Mouse (Mus musculus): Measurements from ENCODE around the gene Bag5. TPM values are rescaled to one million over a fixed set of nuclear protein-coding genes. Genes with fewer than 3 reads are reported as not detected.
A peak's percentile ranks its signal among the peaks of the same experiment; 100 is the strongest.

Gene Bag5
- polyA plus RNA-seq, 1 experiment: 35.9 TPM

GRCm38 (mm10) chr12:111693341-111694270, 19.5 kb downstream of the Bag5 start:
- no peak overlapping the region for H3K27ac ChIP-seq (ENCODE audit: insufficient read depth, low read length)
- H3K4me3 ChIP-seq (ENCODE audit: insufficient read depth, low read length): no peak overlapping the region
- no peak for TF ChIP-seq POLR2A (IDR thresholded peaks at IDR 0.05; ENCODE audit: low read depth, low read length)
- TF ChIP-seq CTCF (IDR thresholded peaks at IDR 0.05; ENCODE audit: borderline replicate concordance, insufficient read depth, low read length): no peak

GRCm38 (mm10) chr12:111692899-111693298, 20.2 kb downstream of the Bag5 start:
- TF ChIP-seq CTCF (IDR thresholded peaks at IDR 0.05; ENCODE audit: borderline replicate concordance, insufficient read depth, low read length) (no peak), POLR2A (IDR thresholded peaks at IDR 0.05; ENCODE audit: low read depth, low read length) (no peak)
- H3K27ac ChIP-seq (ENCODE audit: insufficient read depth, low read length): no peak overlapping the region
- no peak overlapping the region for H3K4me3 ChIP-seq (ENCODE audit: insufficient read depth, low read length)
- H3K4me1 ChIP-seq (ENCODE audit: control insufficient read depth, insufficient read depth, low read length): peaks cover 15% of the 10 kb centered on the region

More at GRCm38 (mm10) chr12:111693341-111694270, 19.5 kb downstream of the Bag5 start:
- peaks cover 21% of the 10 kb centered on the region for H3K4me1 ChIP-seq (ENCODE audit: control insufficient read depth, insufficient read depth, low read length)

- H3K4me1 ChIP-seq (ENCODE audit: control insufficient read depth, insufficient read depth, low read length): peaks cover 10% of the 10 kb centered on the region
- TF ChIP-seq POLR2A (IDR thresholded peaks at IDR 0.05; ENCODE audit: low read depth, low read length) (no peak), CTCF (IDR thresholded peaks at IDR 0.05; ENCODE audit: borderline replicate concordance, insufficient read depth, low read length) (no peak)
- no peak overlapping the region for H3K4me3 ChIP-seq (ENCODE audit: insufficient read depth, low read length)
- peak overlapping the region; percentile 5 for H3K27ac ChIP-seq (ENCODE audit: insufficient read depth, low read length)
Measured at GRCm38 (mm10) chr12:111691346-111691872, 21.6 kb downstream of the Bag5 start.

GRCm38 (mm10) chr12:111689426-111689825, 23.6 kb downstream of the Bag5 start:
- Histone ChIP-seq H3K4me1 (ENCODE audit: control insufficient read depth, insufficient read depth, low read length) (peaks cover 10% of the 10 kb centered on the region), H3K27ac (ENCODE audit: insufficient read depth, low read length) (no peak overlapping the region), H3K4me3 (ENCODE audit: insufficient read depth, low read length) (no peak overlapping the region)
- no peak for TF ChIP-seq POLR2A (IDR thresholded peaks at IDR 0.05; ENCODE audit: low read depth, low read length)

- Histone ChIP-seq H3K27ac (ENCODE audit: insufficient read depth, low read length) (no peak overlapping the region), H3K4me1 (ENCODE audit: control insufficient read depth, insufficient read depth, low read length) (peaks cover 10% of the 10 kb centered on the region), H3K4me3 (ENCODE audit: insufficient read depth, low read length) (no peak overlapping the region)
- TF ChIP-seq POLR2A (IDR thresholded peaks at IDR 0.05; ENCODE audit: low read depth, low read length) (no peak), CTCF (IDR thresholded peaks at IDR 0.05; ENCODE audit: borderline replicate concordance, insufficient read depth, low read length) (no peak)
Measured at GRCm38 (mm10) chr12:111688069-111688428, 25.0 kb downstream of the Bag5 start.

- peaks cover 10% of the 10 kb centered on the region for H3K4me1 ChIP-seq (ENCODE audit: control insufficient read depth, insufficient read depth, low read length)
- no peak overlapping the region for H3K27ac ChIP-seq (ENCODE audit: insufficient read depth, low read length)
- TF ChIP-seq CTCF (IDR thresholded peaks at IDR 0.05; ENCODE audit: borderline replicate concordance, insufficient read depth, low read length): no peak
- TF ChIP-seq POLR2A (IDR thresholded peaks at IDR 0.05; ENCODE audit: low read depth, low read length): no peak
- no peak overlapping the region for H3K4me3 ChIP-seq (ENCODE audit: insufficient read depth, low read length)
Measured at GRCm38 (mm10) chr12:111687350-111688068, 25.5 kb downstream of the Bag5 start.

- Histone ChIP-seq H3K27ac (ENCODE audit: insufficient read depth, low read length) (no peak overlapping the region), H3K4me3 (ENCODE audit: insufficient read depth, low read length) (no peak overlapping the region), H3K4me1 (ENCODE audit: control insufficient read depth, insufficient read depth, low read length) (peaks cover 4% of the 10 kb centered on the region; the same call in 1 of the 2 replicates)
- TF ChIP-seq CTCF (IDR thresholded peaks at IDR 0.05; ENCODE audit: borderline replicate concordance, insufficient read depth, low read length) (no peak), POLR2A (IDR thresholded peaks at IDR 0.05; ENCODE audit: low read depth, low read length) (no peak)
Measured at GRCm38 (mm10) chr12:111686390-111686789, 26.7 kb downstream of the Bag5 start.

GRCm38 (mm10) chr12:111682806-111683205, 30.3 kb downstream of the Bag5 start:
- H3K27ac ChIP-seq (ENCODE audit: insufficient read depth, low read length): peak overlapping the region; percentile 80
- no peaks in the 10 kb centered on the region; the same call in 1 of the 2 replicates for H3K4me1 ChIP-seq (ENCODE audit: control insufficient read depth, insufficient read depth, low read length)
- H3K4me3 ChIP-seq (ENCODE audit: insufficient read depth, low read length): no peak overlapping the region
- peak; percentile 47; the same call in 1 of the 2 replicates for TF ChIP-seq POLR2A (IDR thresholded peaks at IDR 0.05; ENCODE audit: low read depth, low read length)
- no peak for TF ChIP-seq CTCF (IDR thresholded peaks at IDR 0.05; ENCODE audit: borderline replicate concordance, insufficient read depth, low read length)

GRCm38 (mm10) chr12:111682003-111682402, 31.1 kb downstream of the Bag5 start:
- Histone ChIP-seq H3K4me1 (ENCODE audit: control insufficient read depth, insufficient read depth, low read length) (no peaks in the 10 kb centered on the region; the same call in 1 of the 2 replicates), H3K27ac (ENCODE audit: insufficient read depth, low read length) (peak overlapping the region; percentile 78; the same call in 1 of the 2 replicates), H3K4me3 (ENCODE audit: insufficient read depth, low read length) (no peak overlapping the region)
- TF ChIP-seq CTCF (IDR thresholded peaks at IDR 0.05; ENCODE audit: borderline replicate concordance, insufficient read depth, low read length) (no peak), POLR2A (IDR thresholded peaks at IDR 0.05; ENCODE audit: low read depth, low read length) (no peak)
